Mouse (Mus musculus) limb, embryonic 10.5 days (tissue): ENCODE results near the gene Tcl1b3. TPM values are rescaled to one million over a fixed set of nuclear protein-coding genes. Genes with fewer than 3 reads are reported as not detected.
"Not testable (repeated sequence)": the region's sequence is repeated elsewhere in the genome, so short reads cannot be mapped to it uniquely, and the experiment has no call there.

Source experiments
- DNase-seq: peaks from one replicate; pipeline ENCODE4 v3.0.0-alpha.2; 2017; ENCODE audit warnings: low spot score
- H3K27ac ChIP-seq: fragments of 300-500 bp; sonication (generic); 2 replicates; pipeline ENCODE4 v1.5.1; 2016; ENCODE audit warnings: mild to moderate bottlenecking
- H3K27me3 ChIP-seq: fragments of 300-500 bp; sonication (generic); 2 replicates; pipeline ENCODE4 v1.6.1; 2016; ENCODE audit warnings: low read depth, mild to moderate bottlenecking; ENCODE audit not compliant: poor library complexity, severe bottlenecking
- H3K36me3 ChIP-seq: fragments of 300-500 bp; sonication (generic); 2 replicates; pipeline ENCODE4 v1.6.1; 2016; ENCODE audit warnings: mild to moderate bottlenecking, moderate library complexity
- H3K4me1 ChIP-seq: fragments of 300-500 bp; sonication (generic); 2 replicates; pipeline ENCODE4 v1.6.1; 2016
- H3K4me3 ChIP-seq: fragments of 300-500 bp; sonication (generic); 2 replicates; pipeline ENCODE4 v1.5.1; 2016; ENCODE audit warnings: mild to moderate bottlenecking, moderate library complexity
- H3K9me3 ChIP-seq: fragments of 300-500 bp; sonication (generic); replicated peaks from 2 replicates; pipeline ENCODE4 v1.6.1; 2016; ENCODE audit warnings: mild to moderate bottlenecking
- WGBS: fragments of 180-500 bp; shearing (Covaris S2); methylation state at CpG from one replicate; pipeline ENCODE4 v1.1.7; 2016; 5-methylcytosine and 5-hydroxymethylcytosine counted together
- polyA plus RNA-seq: library from polyadenylated mRNA; unstranded; fragments of >200 nt; fragmentation: Nextera tagmentation; extraction: Ambion mirVana; gene quantifications from 2 replicates; pipeline ENCODE4 v1.2.1, GENCODE M21; 2016

Gene Tcl1b3
- not detected in 2 replicates for polyA plus RNA-seq

GRCm38 (mm10) chr12:105190743-105191142 is at the start of gene Tcl1b3:
Gene Tcl1b3, plus strand, starts transcription at chr12:105191043.
- 93% methylated on average over 6 of the region's 6 CpGs for WGBS
- H3K4me1 ChIP-seq, H3K9me3 ChIP-seq, DNase-seq, H3K27me3 ChIP-seq, H3K4me3 ChIP-seq, H3K36me3 ChIP-seq, H3K27ac ChIP-seq: not testable (repeated sequence)

GRCm38 (mm10) chr12:105143096-105143495 is 47.7 kb upstream of the Tcl1b3 start:
- Histone ChIP-seq H3K36me3 (no peaks in the 10 kb centered on the region), H3K27ac (no peak overlapping the region), H3K4me1 (no peaks in the 10 kb centered on the region), H3K27me3 (no peaks in the 10 kb centered on the region), H3K9me3 (no peaks in the 10 kb centered on the region), H3K4me3 (no peak overlapping the region)
- 93% methylated on average over 3 of the region's 3 CpGs for WGBS
- DNase-seq: peak; percentile 5

GRCm38 (mm10) chr12:105144928-105145327 is 45.9 kb upstream of the Tcl1b3 start:
- WGBS: 27% methylated on average over 1 of the region's 1 CpGs
- H3K4me3 ChIP-seq, H3K36me3 ChIP-seq, H3K4me1 ChIP-seq, H3K27me3 ChIP-seq, H3K9me3 ChIP-seq, H3K27ac ChIP-seq: not testable (repeated sequence)
- peak; percentile 8 for DNase-seq

GRCm38 (mm10) chr12:105145714-105146113 is 45.1 kb upstream of the Tcl1b3 start, which contains the start of gene Tcl1b2:
Gene Tcl1b2, plus strand, starts transcription at chr12:105146014.
- DNase-seq: peak; percentile 10
- Histone ChIP-seq H3K4me3 (no peak within 1 kb of the TSS), H3K27me3 (no peaks in the 10 kb centered on the region), H3K9me3 (no peaks in the 10 kb centered on the region), H3K27ac (no peak within 1 kb of the TSS), H3K36me3 (no peaks in the 10 kb centered on the region), H3K4me1 (no peaks in the 10 kb centered on the region)
- WGBS: 81% methylated on average over 3 of the region's 3 CpGs

GRCm38 (mm10) chr12:105155286-105155685 is 35.6 kb upstream of the Tcl1b3 start:
- H3K4me3 ChIP-seq, H3K4me1 ChIP-seq, H3K27ac ChIP-seq, H3K36me3 ChIP-seq, H3K9me3 ChIP-seq, DNase-seq, H3K27me3 ChIP-seq: not testable (repeated sequence)
- WGBS: 85% methylated on average over 4 of the region's 4 CpGs

- Histone ChIP-seq H3K36me3 (no peaks in the 10 kb centered on the region), H3K27ac (no peak overlapping the region), H3K9me3 (no peaks in the 10 kb centered on the region), H3K4me3 (no peak overlapping the region), H3K27me3 (no peaks in the 10 kb centered on the region), H3K4me1 (no peaks in the 10 kb centered on the region)
- no peak for DNase-seq
- 87% methylated on average over 6 of the region's 6 CpGs for WGBS
These were observed 32.0 kb upstream of the Tcl1b3 start for GRCm38 (mm10) chr12:105158842-105159241.

GRCm38 (mm10) chr12:105159390-105159789 is 31.5 kb upstream of the Tcl1b3 start, which contains the start of gene Tcl1b1:
Gene Tcl1b1, plus strand, starts transcription at chr12:105159690.
- no peak within 1 kb of the TSS for H3K27ac ChIP-seq
- no peak within 1 kb of the TSS for H3K4me3 ChIP-seq
- DNase-seq: no peak
- WGBS: 83% methylated on average over 4 of the region's 4 CpGs
- no peaks in the 10 kb centered on the region for H3K4me1 ChIP-seq
- H3K9me3 ChIP-seq: no peaks in the 10 kb centered on the region
- H3K36me3 ChIP-seq: no peaks in the 10 kb centered on the region
- no peaks in the 10 kb centered on the region for H3K27me3 ChIP-seq

- H3K36me3 ChIP-seq: no peaks in the 10 kb centered on the region
- 75% methylated on average over 3 of the region's 3 CpGs for WGBS
These were observed 24.1 kb upstream of the Tcl1b3 start for GRCm38 (mm10) chr12:105166734-105167133.

GRCm38 (mm10) chr12:105173366-105173765 is 17.5 kb upstream of the Tcl1b3 start:
- no peak for DNase-seq

More at GRCm38 (mm10) chr12:105166734-105167133, 24.1 kb upstream of the Tcl1b3 start:
- no peaks in the 10 kb centered on the region for H3K4me1 ChIP-seq
- DNase-seq: no peak
- H3K9me3 ChIP-seq: no peaks in the 10 kb centered on the region
- no peak overlapping the region for H3K27ac ChIP-seq
- no peak overlapping the region for H3K4me3 ChIP-seq
- no peaks in the 10 kb centered on the region for H3K27me3 ChIP-seq

GRCm38 (mm10) chr12:105174318-105174717 is 16.5 kb upstream of the Tcl1b3 start:
- H3K9me3 ChIP-seq, H3K4me1 ChIP-seq, H3K36me3 ChIP-seq, H3K4me3 ChIP-seq, H3K27ac ChIP-seq, H3K27me3 ChIP-seq: not testable (repeated sequence)
- DNase-seq: peak; percentile 35
- 29% methylated on average over 2 of the region's 2 CpGs for WGBS

More at GRCm38 (mm10) chr12:105173366-105173765, 17.5 kb upstream of the Tcl1b3 start:
- H3K36me3 ChIP-seq: no peaks in the 10 kb centered on the region
- H3K27me3 ChIP-seq: no peaks in the 10 kb centered on the region
- no peak overlapping the region for H3K27ac ChIP-seq
- H3K9me3 ChIP-seq: no peaks in the 10 kb centered on the region
- no peak overlapping the region for H3K4me3 ChIP-seq
- WGBS: 83% methylated on average over 2 of the region's 2 CpGs
- no peaks in the 10 kb centered on the region for H3K4me1 ChIP-seq

- H3K9me3 ChIP-seq, H3K4me3 ChIP-seq, H3K27ac ChIP-seq, DNase-seq, H3K36me3 ChIP-seq, H3K4me1 ChIP-seq, H3K27me3 ChIP-seq: not testable (repeated sequence)
- 71% methylated on average over 3 of the region's 3 CpGs for WGBS
These were observed 14.8 kb upstream of the Tcl1b3 start, which contains the start of gene Tcl1b5 for GRCm38 (mm10) chr12:105176044-105176443. Gene Tcl1b5, plus strand, starts transcription at chr12:105176344.

GRCm38 (mm10) chr12:105181040-105181644 is 9.7 kb upstream of the Tcl1b3 start:
- WGBS: 74% methylated on average over 4 of the region's 4 CpGs
- not testable (repeated sequence) for H3K4me1 ChIP-seq, DNase-seq, H3K36me3 ChIP-seq, H3K27ac ChIP-seq, H3K27me3 ChIP-seq, H3K4me3 ChIP-seq, H3K9me3 ChIP-seq

GRCm38 (mm10) chr12:105188980-105189379 is 1.9 kb upstream of the Tcl1b3 start:
- WGBS: 49% methylated on average over 2 of the region's 2 CpGs
- not testable (repeated sequence) for H3K4me1 ChIP-seq, H3K27me3 ChIP-seq, H3K4me3 ChIP-seq, H3K27ac ChIP-seq, H3K9me3 ChIP-seq, H3K36me3 ChIP-seq, DNase-seq
